Mouse (Mus musculus) heart, postnatal 14 days (tissue): Measurements from ENCODE around the gene Nfe2. TPM values are rescaled to one million over a fixed set of nuclear protein-coding genes. Genes with fewer than 3 reads are reported as not detected.
A peak's percentile ranks its signal among the peaks of the same experiment; 100 is the strongest.
"Not testable (repeated sequence)": the region's sequence is repeated elsewhere in the genome, so short reads cannot be mapped to it uniquely, and the experiment has no call there.

Source experiments
- DNase-seq, 2 experiments: peaks; one replicate each; pipeline ENCODE4 v3.0.0; 2021 to 2022
- intact Hi-C: fragments of 180-260 bp; cut with DNase I; formaldehyde crosslinking; loops from one replicate; pipeline ENCODE4 v1.15.1; 2025
- total RNA-seq, 2 experiments: library from RNA; stranded (reverse); gene quantifications; 2 replicates each; pipeline ENCODE4 v1.2.3; 2021

Gene Nfe2
- total RNA-seq, 2 experiments from 2014 or later: 0.60 to 0.83 TPM

GRCm38 (mm10) chr15:103253352-103253751 lies 4.9 kb downstream of the Nfe2 start:
- no peak for DNase-seq
- intact Hi-C loops: no loop called here

- intact Hi-C loops: no loop called here
- DNase-seq: no peak
Observed at GRCm38 (mm10) chr15:103252660-103253059, 5.5 kb downstream of the Nfe2 start.

GRCm38 (mm10) chr15:103251595-103251994 lies 6.6 kb downstream of the Nfe2 start:
- intact Hi-C loops: no loop called here

GRCm38 (mm10) chr15:103250195-103250740 lies 7.9 kb downstream of the Nfe2 start:
- DNase-seq: peak; percentile 73 to 82
- intact Hi-C loops: no loop called here

More at GRCm38 (mm10) chr15:103251595-103251994, 6.6 kb downstream of the Nfe2 start:
- DNase-seq: no peak

- intact Hi-C loops: loop anchor here (2.0 kb wide), 1 partner anchor 57 kb away; no protein-coding TSS in a partner anchor
Observed at GRCm38 (mm10) chr15:103249511-103249910, 8.7 kb downstream of the Nfe2 start.

GRCm38 (mm10) chr15:103248401-103249313 lies 9.5 kb downstream of the Nfe2 start:
- no peak for DNase-seq
- intact Hi-C loops: loop anchor here (2.0 kb wide), 1 partner anchor 58 kb away; no protein-coding TSS in a partner anchor

More at GRCm38 (mm10) chr15:103249511-103249910, 8.7 kb downstream of the Nfe2 start:
- DNase-seq: not testable (repeated sequence)

GRCm38 (mm10) chr15:103247782-103248400 lies 10.3 kb downstream of the Nfe2 start:
- intact Hi-C loops: loop anchor here (2.0 kb wide), 2 partner anchors 27 to 59 kb away; no protein-coding TSS in a partner anchor
- no peak for DNase-seq

GRCm38 (mm10) chr15:103247078-103247781 lies 11.0 kb downstream of the Nfe2 start:
- intact Hi-C loops: loop anchor here (2.0 kb wide), 1 partner anchor 28 kb away; no protein-coding TSS in a partner anchor
- DNase-seq: no peak

- intact Hi-C loops: loop anchor here (2.0 kb wide), 1 partner anchor 29 kb away; no protein-coding TSS in a partner anchor
- DNase-seq: no peak
Observed at GRCm38 (mm10) chr15:103245616-103246015, 12.6 kb downstream of the Nfe2 start.

GRCm38 (mm10) chr15:103242885-103243284 lies 15.3 kb downstream of the Nfe2 start:
- intact Hi-C loops: no loop called here

GRCm38 (mm10) chr15:103241071-103242018 lies 16.9 kb downstream of the Nfe2 start:
- intact Hi-C loops, DNase-seq: not testable (repeated sequence)

More at GRCm38 (mm10) chr15:103242885-103243284, 15.3 kb downstream of the Nfe2 start:
- DNase-seq: no peak

GRCm38 (mm10) chr15:103240160-103241028 lies 17.8 kb downstream of the Nfe2 start, which contains the start of gene Hnrnpa1:
TSS of gene Hnrnpa1 (plus strand) at chr15:103240432.
- intact Hi-C loops: no loop called here

GRCm38 (mm10) chr15:103239685-103240159 lies 18.5 kb downstream of the Nfe2 start, which contains the start of gene Cbx5:
TSS of gene Cbx5 (minus strand) at chr15:103239816.
- intact Hi-C loops: loop anchor here (1.0 to 5.0 kb wide), 2 partner anchors 24 to 42 kb away; no protein-coding TSS in a partner anchor
- DNase-seq: peak; percentile 97

More at GRCm38 (mm10) chr15:103240160-103241028, 17.8 kb downstream of the Nfe2 start, which contains the start of gene Hnrnpa1:
- DNase-seq: peak; percentile 86 to 90

GRCm38 (mm10) chr15:103239130-103239684 lies 19.0 kb downstream of the Nfe2 start:
- intact Hi-C loops: loop anchor here (1.0 to 5.0 kb wide), 2 partner anchors 24 to 42 kb away; no protein-coding TSS in a partner anchor

GRCm38 (mm10) chr15:103237295-103237694 lies 20.9 kb downstream of the Nfe2 start:
- intact Hi-C loops: loop anchor here (5.0 kb wide), 1 partner anchor 40 kb away; no protein-coding TSS in a partner anchor
- no peak for DNase-seq

More at GRCm38 (mm10) chr15:103239130-103239684, 19.0 kb downstream of the Nfe2 start:
- DNase-seq: peak; percentile 90 to 93

- DNase-seq: no peak
- intact Hi-C loops: no loop called here
Observed at GRCm38 (mm10) chr15:103233119-103233518, 25.1 kb downstream of the Nfe2 start.

- intact Hi-C loops: no loop called here
Observed at GRCm38 (mm10) chr15:103228904-103229303, 29.3 kb downstream of the Nfe2 start.

More at GRCm38 (mm10) chr15:103228904-103229303, 29.3 kb downstream of the Nfe2 start:
- no peak for DNase-seq
